Mouse (Mus musculus) colon, adult 2 months (tissue): ENCODE measurements around the gene Spast. TPM values are rescaled to one million over a fixed set of nuclear protein-coding genes. Genes with fewer than 3 reads are reported as not detected.

ENCODE experiments used
- polyA plus RNA-seq: library from polyadenylated mRNA; depleted of rRNA; stranded (reverse); fragments of >200 nt; gene quantifications from 2 replicates; pipeline ENCODE4 v1.2.3, GENCODE M21; 2012; rRNA removed

Gene Spast
- polyA plus RNA-seq, result 5.2 and 5.8 TPM in 2 replicates

DNA sequence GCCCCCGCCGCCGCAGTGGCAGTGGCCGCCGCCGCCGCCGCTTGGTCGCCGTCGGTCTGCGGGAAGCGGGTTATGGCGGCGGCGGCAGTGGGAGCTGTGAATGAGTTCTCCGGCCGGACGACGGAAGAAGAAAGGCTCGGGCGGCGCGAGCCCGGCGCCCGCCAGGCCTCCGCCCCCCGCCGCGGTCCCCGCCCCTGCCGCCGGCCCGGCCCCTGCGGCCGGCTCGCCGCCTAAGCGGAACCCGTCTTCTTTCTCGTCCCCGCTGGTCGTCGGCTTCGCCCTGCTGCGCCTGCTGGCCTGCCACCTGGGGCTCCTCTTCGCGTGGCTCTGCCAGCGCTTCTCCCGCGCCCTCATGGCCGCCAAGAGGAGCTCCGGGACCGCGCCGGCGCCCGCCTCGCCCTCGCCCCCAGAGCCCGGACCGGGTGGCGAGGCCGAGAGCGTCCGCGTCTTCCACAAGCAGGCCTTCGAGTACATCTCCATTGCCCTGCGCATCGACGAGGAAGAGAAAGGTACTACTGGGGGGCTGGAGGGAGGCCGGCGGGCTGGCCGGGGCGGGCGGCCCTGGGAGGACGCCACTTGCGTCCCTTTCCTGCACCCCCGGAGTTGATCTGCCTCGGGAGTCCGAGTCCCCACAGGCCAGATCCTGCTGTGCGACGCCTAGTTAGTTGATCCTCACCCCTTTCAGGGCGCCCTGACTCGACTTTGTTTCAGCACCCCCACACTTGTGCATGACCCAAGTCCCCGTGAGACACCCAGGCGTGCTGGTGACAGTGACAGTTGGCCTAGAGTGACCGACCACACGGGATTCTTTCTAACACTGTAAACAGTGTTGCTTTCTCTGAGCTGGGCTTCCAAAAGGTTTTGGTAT, at the start of gene Spast:
TSS of gene Spast (plus strand) at position 51 of the 868 bp plus-strand sequence.

DNA sequence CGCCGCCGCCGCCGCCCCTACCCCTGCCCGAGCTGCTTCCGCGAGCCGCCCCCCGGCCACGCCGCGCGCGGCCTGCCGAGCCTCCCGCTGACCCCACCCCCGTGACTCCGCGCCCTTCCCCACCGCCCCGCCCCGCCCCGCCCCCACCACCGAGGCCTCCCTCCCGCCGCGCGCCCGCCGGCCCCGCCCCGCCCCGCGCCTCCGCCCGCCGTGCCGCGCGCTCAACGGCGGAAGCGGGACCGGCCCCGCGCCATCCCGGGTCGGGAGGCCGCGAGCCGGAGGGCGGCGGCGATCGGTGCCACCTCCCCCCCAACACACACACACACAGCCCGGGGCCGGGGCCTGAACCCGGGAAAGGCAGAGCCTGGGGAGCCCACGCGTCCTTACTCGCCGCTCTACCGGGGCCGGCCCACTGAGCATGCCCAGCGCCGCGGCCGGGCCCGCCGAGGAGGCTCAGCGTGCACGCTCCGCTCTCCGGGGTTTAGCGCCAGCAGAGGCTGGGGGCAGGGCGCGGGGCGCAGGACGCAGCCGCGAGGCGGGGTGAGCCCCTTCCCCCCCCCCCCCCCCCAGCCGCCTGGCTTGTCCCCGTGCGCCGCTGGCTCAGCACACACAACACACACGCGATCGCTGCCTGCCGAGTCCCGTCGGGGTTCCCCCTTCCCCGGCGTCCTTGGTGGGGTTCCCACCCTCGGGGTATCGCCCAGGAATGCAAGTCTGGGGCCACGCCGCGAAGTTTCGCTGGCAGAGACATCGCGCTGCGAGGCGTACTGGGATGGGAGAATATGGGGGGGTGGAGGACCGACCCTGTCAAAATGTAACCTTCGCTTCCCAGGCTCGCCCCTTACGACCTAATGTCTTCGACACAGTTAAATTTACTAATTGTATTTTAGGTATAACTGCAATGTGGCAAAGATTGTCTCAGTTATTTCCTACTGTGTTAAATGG, 43.5 kb upstream of the Spast start, which contains the start of gene Memo1:
TSS of gene Memo1 (minus strand) at position 496 of the 945 bp plus-strand sequence.

DNA sequence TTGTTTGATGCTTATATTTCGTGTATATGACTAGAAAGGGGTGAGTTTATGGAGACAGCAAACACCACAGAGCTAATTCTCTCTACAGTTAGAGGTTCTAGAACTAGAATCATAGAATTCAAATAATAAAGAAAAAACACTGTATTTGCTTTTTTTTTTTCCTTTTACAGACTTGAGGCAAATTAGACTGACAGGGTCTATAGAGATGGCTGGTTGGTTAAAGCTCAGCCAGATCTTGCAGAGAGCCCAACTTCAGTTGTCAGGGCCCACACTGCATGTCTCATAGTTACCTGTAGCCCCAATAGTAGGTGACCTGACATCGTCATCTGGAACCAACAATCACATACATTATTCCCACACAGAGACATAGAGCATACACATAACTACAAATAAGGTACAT, 14.9 kb upstream of the Spast start, which contains the start of gene Dpy30:
TSS of gene Dpy30 (minus strand) at position 101 of the 400 bp plus-strand sequence.

DNA sequence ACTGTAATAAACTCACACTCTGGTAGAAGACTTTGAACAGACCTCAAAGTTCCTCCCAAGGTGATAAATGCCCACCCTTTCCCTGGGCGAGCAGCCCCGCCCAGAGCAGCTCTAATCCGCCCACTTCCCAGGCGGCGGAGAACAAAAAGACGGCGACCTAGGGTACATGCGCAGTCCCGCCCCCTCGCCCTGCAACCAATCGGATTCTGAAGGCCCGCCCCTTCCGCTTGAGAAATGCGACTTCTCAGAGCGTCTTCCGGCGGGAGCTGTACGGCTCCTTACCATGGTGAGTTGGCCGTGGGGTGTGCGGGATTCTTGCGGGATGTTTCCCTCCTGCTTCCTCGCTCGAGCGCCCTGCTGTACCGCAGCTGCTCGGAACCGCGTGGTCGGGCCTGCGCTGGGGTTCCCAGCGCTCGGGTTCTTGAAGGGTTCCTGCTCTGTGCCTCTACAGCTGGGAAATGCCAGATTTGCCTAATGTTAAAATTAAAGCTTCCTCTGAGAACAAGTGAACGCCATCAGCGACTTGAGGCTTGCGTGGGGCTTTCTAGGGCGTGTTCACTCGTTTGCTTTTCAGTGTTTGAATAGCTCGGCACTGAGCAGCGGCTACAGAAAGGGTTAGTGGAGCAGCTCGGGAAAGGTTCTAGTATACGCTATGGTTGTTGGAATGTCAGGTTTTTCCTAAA, 56.7 kb downstream of the Spast start, which contains the start of gene Slc30a6:
TSS of gene Slc30a6 (plus strand) at position 226 of the 683 bp plus-strand sequence.

Other genes starting within 250 kb of the Spast start
- gene Memo1, start 43.5 kb upstream of the Spast start, polyA plus RNA-seq, result 32.5 and 33.0 TPM in 2 replicates
- 32.6 and 39.8 TPM in 2 replicates for gene Dpy30, start 15.0 kb upstream of the Spast start, polyA plus RNA-seq
- gene Slc30a6, start 56.6 kb downstream of the Spast start, polyA plus RNA-seq, result 15.1 and 18.9 TPM in 2 replicates
- gene Nlrc4, start 120.2 kb downstream of the Spast start, polyA plus RNA-seq, result 3.7 and 3.9 TPM in 2 replicates
- 122 and 213 TPM in 2 replicates for gene Yipf4, start 150.5 kb downstream of the Spast start, polyA plus RNA-seq
- 56.4 and 70.5 TPM in 2 replicates for gene Birc6, start 189.3 kb downstream of the Spast start, polyA plus RNA-seq